Mouse (Mus musculus) MEL (cell line): Measurements from ENCODE around the gene Rheb. TPM values are rescaled to one million over a fixed set of nuclear protein-coding genes. Genes with fewer than 3 reads are reported as not detected.

ENCODE experiments used
- DNase-seq: peaks from one replicate; pipeline ENCODE4 v3.0.0; 2011; ENCODE audit warnings: low read depth, low spot score
- H3K27ac ChIP-seq: 2 replicates; pipeline ENCODE4 v1.5.1; 2012; ENCODE audit warnings: low read depth, mild to moderate bottlenecking, control low read depth, low read length, moderate library complexity; ENCODE audit not compliant: control insufficient read depth
- H3K27me3 ChIP-seq, 2 experiments: fragments of 150-350 bp in 1 of 2; sonication (generic) in 1 of 2; 2 replicates each; pipeline ENCODE4 v1.6.1; 2012; ENCODE audit warnings: low read length in 2 of 2, mild to moderate bottlenecking in 2 of 2, improper control_type of control experiment in 1 of 2, moderate library complexity in 1 of 2; ENCODE audit not compliant: insufficient read depth in 2 of 2, control insufficient read depth in 1 of 2
- H3K36me3 ChIP-seq, 2 experiments: 2 replicates each; pipeline ENCODE4 v1.6.1; 2012 to 2014; ENCODE audit warnings: low read length in 2 of 2, improper control_type of control experiment in 1 of 2, inconsistent platforms in 1 of 2, mild to moderate bottlenecking in 1 of 2; ENCODE audit not compliant: insufficient read depth in 2 of 2, control insufficient read depth in 1 of 2
- H3K4me1 ChIP-seq, 2 experiments: fragments of 150-350 bp in 1 of 2; sonication (generic) in 1 of 2; 2 replicates each; pipeline ENCODE4 v1.6.1; 2012; ENCODE audit warnings: low read length in 2 of 2, improper control_type of control experiment in 1 of 2, mild to moderate bottlenecking in 1 of 2; ENCODE audit not compliant: insufficient read depth in 2 of 2, control insufficient read depth in 1 of 2
- H3K4me3 ChIP-seq, 2 experiments: fragments of 150-350 bp in 1 of 2; sonication (generic) in 1 of 2; 2 replicates each; pipeline ENCODE4 v1.5.1; 2012; ENCODE audit warnings: low read depth in 2 of 2, low read length in 2 of 2, mild to moderate bottlenecking in 2 of 2, moderate library complexity in 2 of 2, control low read depth in 1 of 2, improper control_type of control experiment in 1 of 2; ENCODE audit not compliant: control insufficient read depth in 1 of 2, insufficient read depth in 1 of 2
- H3K79me2 ChIP-seq: 2 replicates; pipeline ENCODE4 v1.6.1; 2012; ENCODE audit warnings: mild to moderate bottlenecking, low read length, moderate library complexity; ENCODE audit not compliant: control insufficient read depth, poor library complexity, insufficient read depth
- H3K9ac ChIP-seq: 2 replicates; pipeline ENCODE4 v1.6.1; 2012; ENCODE audit warnings: low read depth, mild to moderate bottlenecking, control low read depth, low read length, moderate library complexity; ENCODE audit not compliant: control insufficient read depth, poor library complexity, severe bottlenecking
- H3K9me3 ChIP-seq: fragments of 150-350 bp; sonication (generic); replicated peaks from 2 replicates; pipeline ENCODE4 v1.6.1; 2012; ENCODE audit warnings: mild to moderate bottlenecking, low read length, improper control_type of control experiment, moderate library complexity; ENCODE audit not compliant: insufficient read depth
- CHD2 ChIP-seq: IDR thresholded peaks from 2 replicates; pipeline ENCODE4 v1.6.1; 2011; ENCODE audit warnings: low read length, improper control_type of control experiment
- E2F4 ChIP-seq: IDR thresholded peaks from 2 replicates; pipeline ENCODE4 v1.6.1; 2011; ENCODE audit warnings: low read depth, low read length, improper control_type of control experiment, borderline replicate concordance
- ELF1 ChIP-seq: IDR thresholded peaks from 2 replicates; pipeline ENCODE4 v1.6.1; 2014; ENCODE audit warnings: low read depth, mild to moderate bottlenecking, inconsistent platforms, low read length, improper control_type of control experiment, moderate library complexity
- EP300 ChIP-seq, 2 experiments: IDR thresholded peaks; 2 replicates each; pipeline ENCODE4 v1.6.1; 2011; ENCODE audit warnings: improper control_type of control experiment in 2 of 2, low read length in 2 of 2, low read depth in 1 of 2, mild to moderate bottlenecking in 1 of 2
- ETS1 ChIP-seq: IDR thresholded peaks from 2 replicates; pipeline ENCODE4 v1.6.1; 2012; ENCODE audit warnings: low read depth, mild to moderate bottlenecking, inconsistent platforms, low read length, improper control_type of control experiment, moderate library complexity
- MAFK ChIP-seq: IDR thresholded peaks from 2 replicates; pipeline ENCODE4 v1.6.1; 2011; ENCODE audit warnings: low read depth, mild to moderate bottlenecking, low read length, improper control_type of control experiment, borderline replicate concordance
- MYC ChIP-seq: IDR thresholded peaks from 2 replicates; pipeline ENCODE4 v1.6.1; 2011; ENCODE audit warnings: low read depth, mild to moderate bottlenecking, low read length, improper control_type of control experiment, moderate library complexity
- POLR2A ChIP-seq, 2 experiments: IDR thresholded peaks; 2 replicates each; pipeline ENCODE4 v1.6.1; 2011 to 2012; ENCODE audit warnings: low read length in 2 of 2, mild to moderate bottlenecking in 2 of 2, control low read depth in 1 of 2, improper control_type of control experiment in 1 of 2, low read depth in 1 of 2, moderate library complexity in 1 of 2; ENCODE audit not compliant: control insufficient read depth in 1 of 2, insufficient read depth in 1 of 2, poor library complexity in 1 of 2
- POLR2AphosphoS2 ChIP-seq: IDR thresholded peaks from 2 replicates; pipeline ENCODE4 v1.6.1; 2011; ENCODE audit warnings: low read length, improper control_type of control experiment
- POLR2AphosphoS5 ChIP-seq: IDR thresholded peaks from 2 replicates; pipeline ENCODE4 v1.6.1; 2012; ENCODE audit warnings: low read depth, borderline replicate concordance, mild to moderate bottlenecking, inconsistent platforms, low read length, moderate library complexity, mixed read lengths
- SIN3A ChIP-seq: IDR thresholded peaks from 2 replicates; pipeline ENCODE4 v1.6.1; 2012; ENCODE audit warnings: low read length, improper control_type of control experiment, inconsistent platforms
- TBP ChIP-seq: IDR thresholded peaks from 2 replicates; pipeline ENCODE4 v1.8.0; 2011; ENCODE audit warnings: low read depth, low read length, improper control_type of control experiment
- UBTF ChIP-seq: IDR thresholded peaks from 2 replicates; pipeline ENCODE4 v1.6.1; 2012; ENCODE audit warnings: low read depth, mild to moderate bottlenecking, inconsistent platforms, low read length, improper control_type of control experiment, moderate library complexity, borderline replicate concordance; ENCODE audit not compliant: insufficient read depth
- USF2 ChIP-seq, 2 experiments: IDR thresholded peaks; 2 replicates each; pipeline ENCODE4 v1.6.1; 2011 to 2012; ENCODE audit warnings: improper control_type of control experiment in 2 of 2, low read length in 2 of 2, borderline replicate concordance in 1 of 2, inconsistent platforms in 1 of 2, low read depth in 1 of 2, mild to moderate bottlenecking in 1 of 2; ENCODE audit not compliant: insufficient read depth in 1 of 2
- ZC3H11A ChIP-seq: IDR thresholded peaks from 2 replicates; pipeline ENCODE4 v1.6.1; 2012; ENCODE audit warnings: low read depth, mild to moderate bottlenecking, inconsistent platforms, low read length, improper control_type of control experiment
- ZNF384 ChIP-seq: IDR thresholded peaks from 2 replicates; pipeline ENCODE4 v1.6.1; 2012; ENCODE audit warnings: low read depth, mild to moderate bottlenecking, inconsistent platforms, low read length, improper control_type of control experiment
- polyA plus RNA-seq, 2 experiments: library from polyadenylated mRNA; stranded (reverse) in 1 of 2; unstranded in 1 of 2; fragments of >175 nt in 1 of 2; fragments of >200 nt in 1 of 2; gene quantifications; 2 replicates each; pipeline versions ENCODE4 v1.2.1 to v1.2.4; 2012; ENCODE audit warnings: low replicate concordance in 2 of 2, low read depth in 1 of 2; ENCODE audit not compliant: insufficient read length in 2 of 2, insufficient read depth in 1 of 2, missing spikeins in 1 of 2
- total RNA-seq: library from RNA; depleted of rRNA; stranded (reverse); fragments of 300-350 nt; gene quantifications from 2 replicates; pipeline ENCODE4 v1.2.3, GENCODE M21; 2012

Gene Rheb
- total and polyA plus RNA-seq, 3 experiments = 61.3 to 731 (median 114) TPM

DNA sequence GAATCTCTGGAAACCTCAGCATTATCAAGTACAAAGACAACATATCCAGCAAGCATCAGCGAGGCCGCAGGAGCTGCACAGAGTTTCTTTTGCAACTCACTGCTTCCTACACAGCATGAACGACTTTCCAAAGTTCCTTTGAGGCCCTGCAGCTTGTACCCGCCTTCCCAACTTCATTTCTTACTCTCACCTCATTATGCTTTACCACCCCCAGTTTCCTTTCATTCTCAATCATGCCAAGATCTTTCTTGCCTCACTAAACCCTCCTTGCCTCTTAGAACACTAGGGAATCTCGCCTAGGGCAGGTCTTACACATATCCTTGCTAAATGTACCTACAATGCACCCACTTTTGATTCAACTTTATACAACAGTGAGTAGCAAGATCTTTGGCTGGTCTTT, 7.9 kb downstream of the Rheb start:
- Histone ChIP-seq H3K27ac (no peak overlapping the region), H3K36me3 (peaks cover 10 to 18% of the 10 kb centered on the region in 2 experiments), H3K9me3 (no peaks in the 10 kb centered on the region), H3K9ac (no peak overlapping the region), H3K27me3 (no peaks in the 10 kb centered on the region), H3K4me1 (peaks cover 4 to 8% of the 10 kb centered on the region in 2 experiments; a peak in 3 of 4 replicates), H3K4me3 (no peak overlapping the region), H3K79me2 (peaks cover 80% of the 10 kb centered on the region)
- TF ChIP-seq E2F4 (no peak), MYC (no peak), POLR2A (IDR thresholded peaks at IDR 0.05; ENCODE audit: control insufficient read depth in 1 of 2, insufficient read depth in 1 of 2, low read depth in 1 of 2, low read length in 2 of 2, poor library complexity in 1 of 2) (no peak), POLR2AphosphoS2 (no peak), ETS1 (no peak), ELF1 (no peak), UBTF (no peak)
- DNase-seq = no peak

DNA sequence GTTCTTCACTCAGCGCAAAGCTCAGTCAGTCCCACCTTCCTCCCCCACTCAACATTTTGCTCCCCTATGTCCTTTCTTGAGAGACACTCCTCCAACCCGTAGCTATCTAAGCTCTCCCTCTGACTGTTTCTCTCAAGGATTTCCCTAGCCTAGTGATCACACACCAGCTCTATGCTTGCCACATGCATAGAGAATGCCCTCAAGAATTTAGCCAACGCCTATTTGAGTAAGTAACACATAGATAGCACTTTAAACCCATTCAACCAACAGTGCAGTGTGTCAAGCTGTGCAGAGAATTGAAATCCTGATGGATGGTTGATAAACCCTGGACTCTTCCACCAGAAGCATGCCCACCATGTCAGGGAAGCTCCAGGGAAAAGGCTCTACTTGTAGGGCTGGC, 10.5 kb downstream of the Rheb start:
- no peaks in the 10 kb centered on the region for H3K9me3 ChIP-seq
- H3K36me3 ChIP-seq = peaks cover 10 to 19% of the 10 kb centered on the region in 2 experiments
- H3K27me3 ChIP-seq = no peaks in the 10 kb centered on the region
- TF ChIP-seq SIN3A (no peak), EP300 (IDR thresholded peaks at IDR 0.05; ENCODE audit: low read depth in 1 of 2, low read length in 2 of 2) (no peak), ZC3H11A (no peak), ETS1 (no peak), UBTF (no peak), USF2 (IDR thresholded peaks at IDR 0.05; ENCODE audit: borderline replicate concordance in 1 of 2, insufficient read depth in 1 of 2, low read depth in 1 of 2, low read length in 2 of 2) (no peak), CHD2 (no peak), MAFK (no peak), TBP (no peak), ELF1 (no peak)
- H3K9ac ChIP-seq = no peak overlapping the region
- no peak overlapping the region for H3K4me3 ChIP-seq
- no peak overlapping the region for H3K27ac ChIP-seq
- H3K4me1 ChIP-seq = peaks cover 8 to 12% of the 10 kb centered on the region in 2 experiments; a peak in 3 of 4 replicates
- peaks cover 80% of the 10 kb centered on the region for H3K79me2 ChIP-seq
- DNase-seq = no peak

DNA sequence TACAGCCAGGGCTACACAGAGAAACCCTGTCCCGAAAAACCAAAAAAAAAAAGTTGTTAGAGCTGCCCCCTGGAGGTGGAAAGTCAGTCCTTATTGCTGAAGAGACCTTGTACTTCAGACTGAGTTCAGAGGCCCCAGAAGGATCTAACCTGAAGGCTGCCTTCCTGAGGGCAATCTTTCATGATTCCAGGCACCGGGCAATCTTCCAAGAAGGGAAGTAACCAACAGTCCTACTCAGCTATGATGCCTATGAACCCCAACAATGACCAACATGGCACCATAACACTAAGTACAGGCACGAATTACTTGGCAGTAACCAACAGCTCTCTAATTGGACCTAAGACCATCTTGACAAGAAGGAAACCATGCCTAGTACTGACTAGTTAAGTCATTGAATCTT, 14.0 kb downstream of the Rheb start:
- TF ChIP-seq POLR2AphosphoS5 (no peak), ZNF384 (0 out of 2 replicates have a peak, but pooled peaks have one; percentile 31)
- Histone ChIP-seq H3K9ac (no peak overlapping the region), H3K36me3 (peaks cover 8 to 24% of the 10 kb centered on the region in 2 experiments), H3K4me1 (peaks cover 12 to 17% of the 10 kb centered on the region in 2 experiments), H3K79me2 (peaks cover 77% of the 10 kb centered on the region), H3K4me3 (no peak overlapping the region), H3K9me3 (no peaks in the 10 kb centered on the region), H3K27me3 (no peaks in the 10 kb centered on the region), H3K27ac (no peak overlapping the region)
- peak; percentile 71 for DNase-seq
